Mouse (Mus musculus) granulocyte monocyte progenitor cell, adult 5-6 weeks (primary cell): ENCODE results near the gene Acox2. TPM values are rescaled to one million over a fixed set of nuclear protein-coding genes. Genes with fewer than 3 reads are reported as not detected.

Experiments
- total RNA-seq, 2 experiments: library from RNA; stranded (forward) in 1 of 2; stranded (reverse) in 1 of 2; fragments of 200-712, 200-1000 nt in 1 of 2; fragments of >200 nt in 1 of 2; fragmentation: Nextera tagmentation in 1 of 2; gene quantifications; 2 replicates each; pipeline ENCODE4 v1.2.3; 2014 to 2017

Acox2 gene
- total RNA-seq, 2 experiments from 2014 or later: not detected

Other genes starting within 250 kb of the Acox2 start
- gene Rpp14, start 179.0 kb downstream of the Acox2 start, total RNA-seq (2014; fragmentation: Nextera tagmentation): 35.5 and 43.7 TPM in 2 replicates
- 62.6 and 72.8 TPM in 2 replicates for gene Rpp14, start 179.0 kb downstream of the Acox2 start, total RNA-seq (2017)
- gene Pxk, start 161.1 kb downstream of the Acox2 start, total RNA-seq (2014; fragmentation: Nextera tagmentation): 34.1 and 40.7 TPM in 2 replicates
- 25.6 and 30.0 TPM in 2 replicates for gene Pxk, start 161.1 kb downstream of the Acox2 start, total RNA-seq (2017)
- gene Pdhb, start 86.3 kb downstream of the Acox2 start, total RNA-seq (2014; fragmentation: Nextera tagmentation): 102 and 123 TPM in 2 replicates
- gene Pdhb, start 86.3 kb downstream of the Acox2 start, total RNA-seq (2017): 143 and 158 TPM in 2 replicates
- 6.6 and 12.7 TPM in 2 replicates for gene Kctd6, start 45.2 kb downstream of the Acox2 start, total RNA-seq (2014; fragmentation: Nextera tagmentation)
- 6.2 and 6.6 TPM in 2 replicates for gene Kctd6, start 45.2 kb downstream of the Acox2 start, total RNA-seq (2017)
- gene Fam107a, start 58.7 kb upstream of the Acox2 start, total RNA-seq (2014; fragmentation: Nextera tagmentation): not detected in 2 replicates
- gene Fam107a, start 58.7 kb upstream of the Acox2 start, total RNA-seq (2017): not detected in 2 replicates
- not detected in 2 replicates for gene Oit1, start 119.4 kb upstream of the Acox2 start, total RNA-seq (2014; fragmentation: Nextera tagmentation)
- not detected in 2 replicates for gene Oit1, start 119.4 kb upstream of the Acox2 start, total RNA-seq (2017)